Mouse (Mus musculus) ES-E14 (cell line): ENCODE measurements around the gene Nrcam. TPM values are rescaled to one million over a fixed set of nuclear protein-coding genes. Genes with fewer than 3 reads are reported as not detected.

Source experiments
- DNase-seq: peaks from one replicate; pipeline ENCODE4 v3.0.0-alpha.2; 2013; ENCODE audit warnings: low read depth, low spot score
- H3K27ac ChIP-seq: 2 replicates; pipeline ENCODE4 v1.5.1; 2012; ENCODE audit warnings: low read depth, mild to moderate bottlenecking, low read length, moderate library complexity, mixed read lengths; ENCODE audit not compliant: poor library complexity, insufficient read depth, severe bottlenecking
- H3K36me3 ChIP-seq: 2 replicates; pipeline ENCODE4 v1.6.1; 2012; ENCODE audit warnings: mild to moderate bottlenecking, low read length, moderate library complexity, mixed read lengths; ENCODE audit not compliant: control insufficient read depth, poor library complexity, insufficient read depth, severe bottlenecking
- H3K4me1 ChIP-seq, 2 experiments: fragments of 150-350 bp in 1 of 2; sonication (generic) in 1 of 2; 2 replicates each; pipeline ENCODE4 v1.6.1; 2012; ENCODE audit warnings: low read length in 2 of 2, mild to moderate bottlenecking in 1 of 2, mixed read lengths in 1 of 2; ENCODE audit not compliant: control insufficient read depth in 2 of 2, insufficient read depth in 2 of 2, poor library complexity in 1 of 2
- H3K4me3 ChIP-seq, 2 experiments: fragments of 150-350 bp in 1 of 2; sonication (generic) in 1 of 2; 2 replicates each; pipeline ENCODE4 v1.5.1; 2012; ENCODE audit warnings: low read length in 2 of 2, low read depth in 1 of 2, mild to moderate bottlenecking in 1 of 2, mixed read lengths in 1 of 2; ENCODE audit not compliant: insufficient read depth in 1 of 2, poor library complexity in 1 of 2, severe bottlenecking in 1 of 2
- H3K9ac ChIP-seq: 2 replicates; pipeline ENCODE4 v1.6.1; 2012; ENCODE audit warnings: low read depth, mild to moderate bottlenecking, low read length, mixed read lengths; ENCODE audit not compliant: poor library complexity, insufficient read depth, severe bottlenecking
- H3K9me3 ChIP-seq: fragments of 150-350 bp; sonication (generic); 2 replicates; pipeline ENCODE4 v1.6.1; 2012; ENCODE audit warnings: low read depth, mild to moderate bottlenecking, low read length; ENCODE audit not compliant: control insufficient read depth, insufficient read depth
- CHD2 ChIP-seq: IDR thresholded peaks from 2 replicates; pipeline ENCODE4 v1.6.1; 2014; ENCODE audit warnings: mild to moderate bottlenecking, low read depth, low read length, inconsistent platforms
- HCFC1 ChIP-seq: IDR thresholded peaks from 2 replicates; pipeline ENCODE4 v1.6.1; 2012; ENCODE audit warnings: low read length, inconsistent platforms, borderline replicate concordance; ENCODE audit not compliant: insufficient read depth
- MAFK ChIP-seq: IDR thresholded peaks from 2 replicates; pipeline ENCODE4 v1.6.1; 2014; ENCODE audit warnings: mild to moderate bottlenecking, low read depth, low read length, inconsistent platforms; ENCODE audit not compliant: insufficient read depth
- ZC3H11A ChIP-seq: IDR thresholded peaks from 2 replicates; pipeline ENCODE4 v1.6.1; 2012; ENCODE audit warnings: low read depth, mild to moderate bottlenecking, inconsistent platforms, low read length, borderline replicate concordance
- ZNF384 ChIP-seq: IDR thresholded peaks from 2 replicates; pipeline ENCODE4 v1.6.1; 2012; ENCODE audit warnings: low read depth, low read length, inconsistent platforms
- in situ Hi-C, 2 experiments: fragments of 600-800 bp; cut with MboI; formaldehyde crosslinking; loops; one replicate each; pipeline ENCODE4 v1.15.1; 2025; ENCODE audit warnings: low sequenced_read_pairs in 2 of 2, inconsistent platforms in 1 of 2; ENCODE audit not compliant: unreplicated experiment in 2 of 2
- total RNA-seq: library from RNA; depleted of rRNA; stranded (reverse); fragments of 300-350 nt; gene quantifications from 2 replicates; pipeline ENCODE4 v1.2.3, GENCODE M21; 2012

Gene Nrcam
- total RNA-seq, 1 experiment, result 2.9 TPM

- no peak overlapping the region for H3K9ac ChIP-seq
- in situ Hi-C loops, result no loop called here
- no peak overlapping the region for H3K27ac ChIP-seq
- no peak for DNase-seq
- TF ChIP-seq HCFC1 (no peak), ZC3H11A (no peak), CHD2 (no peak), ZNF384 (no peak), MAFK (no peak)
- H3K36me3 ChIP-seq, result no peaks in the 10 kb centered on the region
- H3K4me1 ChIP-seq, result no peaks in the 10 kb centered on the region
- H3K9me3 ChIP-seq, result no peaks in the 10 kb centered on the region
- no peak overlapping the region for H3K4me3 ChIP-seq
Observed at GRCm38 (mm10) chr12:44386398-44386797, 57.7 kb downstream of the Nrcam start.

GRCm38 (mm10) chr12:44388220-44388619, 59.5 kb downstream of the Nrcam start:
- TF ChIP-seq ZNF384 (no peak), ZC3H11A (no peak), HCFC1 (no peak), MAFK (no peak), CHD2 (no peak)
- Histone ChIP-seq H3K9ac (no peak overlapping the region), H3K4me3 (no peak overlapping the region), H3K9me3 (no peaks in the 10 kb centered on the region), H3K36me3 (no peaks in the 10 kb centered on the region), H3K4me1 (no peaks in the 10 kb centered on the region), H3K27ac (no peak overlapping the region)
- in situ Hi-C loops, result no loop called here
- DNase-seq, result no peak

- H3K36me3 ChIP-seq, result no peaks in the 10 kb centered on the region
- in situ Hi-C loops, result no loop called here
- TF ChIP-seq CHD2, result no peak
- no peak for TF ChIP-seq HCFC1
- TF ChIP-seq ZC3H11A, result no peak
- no peak for TF ChIP-seq ZNF384
- no peak for TF ChIP-seq MAFK
- H3K4me3 ChIP-seq, result no peak overlapping the region
- H3K27ac ChIP-seq, result no peak overlapping the region
- DNase-seq, result no peak
- no peaks in the 10 kb centered on the region for H3K4me1 ChIP-seq
- no peak overlapping the region for H3K9ac ChIP-seq
- H3K9me3 ChIP-seq, result no peaks in the 10 kb centered on the region
Observed at GRCm38 (mm10) chr12:44390391-44391137, 61.9 kb downstream of the Nrcam start.

- no peaks in the 10 kb centered on the region for H3K9me3 ChIP-seq
- TF ChIP-seq MAFK, result no peak
- TF ChIP-seq HCFC1, result no peak
- no peak for TF ChIP-seq ZNF384
- no peak for TF ChIP-seq ZC3H11A
- TF ChIP-seq CHD2, result no peak
- no peak for DNase-seq
- H3K27ac ChIP-seq, result no peak overlapping the region
- H3K4me3 ChIP-seq, result no peak overlapping the region
- no peaks in the 10 kb centered on the region for H3K36me3 ChIP-seq
- in situ Hi-C loops, result no loop called here
- H3K9ac ChIP-seq, result no peak overlapping the region
- H3K4me1 ChIP-seq, result no peaks in the 10 kb centered on the region
Observed at GRCm38 (mm10) chr12:44394901-44395300, 66.2 kb downstream of the Nrcam start.
